Mouse (Mus musculus) liver, postnatal 0 days (tissue): ENCODE measurements around the gene Ndufb3. TPM values are rescaled to one million over a fixed set of nuclear protein-coding genes. Genes with fewer than 3 reads are reported as not detected.

Experiments used
- ATAC-seq: fragments of 200-750 bp; cut with Nextera tagmentation; 2 replicates; pipeline ENCODE4 v1.8.0; 2017; ENCODE audit warnings: mild to moderate bottlenecking, moderate library complexity
- DNase-seq: peaks from one replicate; pipeline ENCODE4 v3.0.0-alpha.2; 2016
- H3K27ac ChIP-seq: fragments of 300-500 bp; sonication (generic); 2 replicates; pipeline ENCODE4 v1.5.1; 2014; ENCODE audit warnings: antibody characterized with exemption, moderate library complexity, mild to moderate bottlenecking, low read depth
- H3K27me3 ChIP-seq: fragments of 300-500 bp; sonication (generic); 2 replicates; pipeline ENCODE4 v1.6.1; 2014; ENCODE audit warnings: low read length, control low read depth, mixed read lengths; ENCODE audit not compliant: insufficient read depth
- H3K36me3 ChIP-seq: fragments of 300-500 bp; sonication (generic); replicated peaks from 2 replicates; pipeline ENCODE4 v1.6.1; 2014; ENCODE audit warnings: mild to moderate bottlenecking, control low read depth, low read length, moderate library complexity, mixed read lengths; ENCODE audit not compliant: insufficient read depth
- H3K4me1 ChIP-seq: fragments of 300-500 bp; sonication (generic); 2 replicates; pipeline ENCODE4 v1.6.1; 2014; ENCODE audit warnings: antibody characterized with exemption, mild to moderate bottlenecking, control low read depth; ENCODE audit not compliant: insufficient read depth
- H3K4me2 ChIP-seq: fragments of 300-500 bp; sonication (generic); 2 replicates; pipeline ENCODE4 v1.6.1; 2014; ENCODE audit warnings: low read depth, mild to moderate bottlenecking, low read length, moderate library complexity, mixed read lengths
- H3K4me3 ChIP-seq: fragments of 300-500 bp; sonication (generic); 2 replicates; pipeline ENCODE4 v1.5.1; 2014; ENCODE audit warnings: low read depth, low read length
- H3K9ac ChIP-seq: fragments of 300-500 bp; sonication (generic); replicated peaks from 2 replicates; pipeline ENCODE4 v1.6.1; 2014; ENCODE audit warnings: mild to moderate bottlenecking, moderate library complexity
- H3K9me3 ChIP-seq: fragments of 300-500 bp; sonication (generic); 2 replicates; pipeline ENCODE4 v1.6.1; 2016; ENCODE audit warnings: mild to moderate bottlenecking, control low read depth, low read length, mixed read lengths
- CTCF ChIP-seq: sonication (generic); IDR thresholded peaks from 2 replicates; pipeline ENCODE4 v1.5.1; 2016; ENCODE audit warnings: antibody characterized with exemption, low read depth
- EP300 ChIP-seq: IDR thresholded peaks from 2 replicates; pipeline ENCODE4 v1.6.1; 2016; ENCODE audit warnings: antibody characterized with exemption, low read depth, mild to moderate bottlenecking
- WGBS: fragments of 180-500 bp; shearing (Covaris S2); extraction: QIAGEN DNeasy Blood & Tissue Kit; methylation state at CpG from one replicate; pipeline ENCODE4 v1.1.7; 2014; ENCODE audit not compliant: insufficient replicate concordance; 5-methylcytosine and 5-hydroxymethylcytosine counted together
- polyA plus RNA-seq: library from polyadenylated mRNA; unstranded; fragments of >200 nt; fragmentation: Nextera tagmentation; extraction: Ambion mirVana; gene quantifications from 2 replicates; pipeline ENCODE4 v1.2.1, GENCODE M21; 2015

The Ndufb3 gene
- polyA plus RNA-seq, 1 experiment from 2014 or later: 129 TPM

GRCm38 (mm10) chr1:58568456-58569130 is 17.6 kb upstream of the Ndufb3 start:
- Histone ChIP-seq H3K36me3 (no peaks in the 10 kb centered on the region; the same call in 1 of the 2 replicates), H3K9ac (no peak overlapping the region), H3K27ac (no peak overlapping the region), H3K9me3 (no peaks in the 10 kb centered on the region), H3K27me3 (no peaks in the 10 kb centered on the region), H3K4me3 (no peak overlapping the region), H3K4me2 (no peak overlapping the region), H3K4me1 (0 out of 2 replicates have a peak, but pooled peaks cover 2% of the 10 kb centered on the region)
- TF ChIP-seq EP300 (no peak), CTCF (no peak)
- no peak for ATAC-seq
- DNase-seq: no peak

GRCm38 (mm10) chr1:58570437-58570836 is 15.7 kb upstream of the Ndufb3 start:
- no peak overlapping the region for H3K4me2 ChIP-seq
- WGBS: 58% methylated on average over 4 of the region's 4 CpGs
- H3K9ac ChIP-seq: no peak overlapping the region
- no peak for ATAC-seq
- H3K4me3 ChIP-seq: no peak overlapping the region
- TF ChIP-seq EP300: no peak
- no peaks in the 10 kb centered on the region for H3K27me3 ChIP-seq
- no peaks in the 10 kb centered on the region for H3K36me3 ChIP-seq
- 0 out of 2 replicates have a peak, but pooled peaks cover 2% of the 10 kb centered on the region for H3K4me1 ChIP-seq
- no peak for DNase-seq
- no peak overlapping the region for H3K27ac ChIP-seq
- H3K9me3 ChIP-seq: no peaks in the 10 kb centered on the region

GRCm38 (mm10) chr1:58579179-58579578 is 7.0 kb upstream of the Ndufb3 start:
- no peak overlapping the region for H3K9ac ChIP-seq
- H3K4me2 ChIP-seq: no peak overlapping the region
- ATAC-seq (no peak), DNase-seq (peak; percentile 53)
- TF ChIP-seq EP300: no peak
- peak; percentile 73 for TF ChIP-seq CTCF
- no peaks in the 10 kb centered on the region for H3K36me3 ChIP-seq
- 91% methylated on average over 2 of the region's 2 CpGs for WGBS
- no peaks in the 10 kb centered on the region for H3K27me3 ChIP-seq
- H3K27ac ChIP-seq: no peak overlapping the region
- H3K4me1 ChIP-seq: no peaks in the 10 kb centered on the region
- no peak overlapping the region for H3K4me3 ChIP-seq
- no peaks in the 10 kb centered on the region for H3K9me3 ChIP-seq

GRCm38 (mm10) chr1:58582611-58583010 is 3.6 kb upstream of the Ndufb3 start:
- no peaks in the 10 kb centered on the region for H3K27me3 ChIP-seq
- ATAC-seq (no peak), DNase-seq (no peak)
- H3K9me3 ChIP-seq: no peaks in the 10 kb centered on the region
- peaks cover 12% of the 10 kb centered on the region for H3K4me1 ChIP-seq
- no peak overlapping the region for H3K4me2 ChIP-seq
- WGBS: 75% methylated on average over 1 of the region's 1 CpGs
- H3K36me3 ChIP-seq: no peaks in the 10 kb centered on the region
- H3K9ac ChIP-seq: no peak overlapping the region
- no peak for TF ChIP-seq EP300
- no peak for TF ChIP-seq CTCF
- no peak overlapping the region for H3K27ac ChIP-seq
- no peak overlapping the region for H3K4me3 ChIP-seq

- WGBS: 56% methylated on average over 1 of the region's 1 CpGs
- H3K4me2 ChIP-seq: no peak overlapping the region
- H3K36me3 ChIP-seq: no peaks in the 10 kb centered on the region
- H3K4me1 ChIP-seq: peaks cover 12% of the 10 kb centered on the region
- no peak overlapping the region for H3K9ac ChIP-seq
- no peak overlapping the region for H3K4me3 ChIP-seq
- H3K27me3 ChIP-seq: no peaks in the 10 kb centered on the region
- no peak overlapping the region for H3K27ac ChIP-seq
- H3K9me3 ChIP-seq: no peaks in the 10 kb centered on the region
- TF ChIP-seq CTCF (peak; percentile 52), EP300 (no peak)
- DNase-seq: no peak
- ATAC-seq: no peak
These were observed 1.9 kb upstream of the Ndufb3 start for GRCm38 (mm10) chr1:58584271-58584670.

- no peak for DNase-seq
- H3K4me3 ChIP-seq: peak overlapping the region; percentile 61
- no peaks in the 10 kb centered on the region for H3K9me3 ChIP-seq
- WGBS: 3% methylated on average over 34 of the region's 36 CpGs
- TF ChIP-seq CTCF (no peak), EP300 (no peak)
- no peaks in the 10 kb centered on the region for H3K36me3 ChIP-seq
- peak overlapping the region; percentile 86 for H3K27ac ChIP-seq
- peak overlapping the region; percentile 71 for H3K9ac ChIP-seq
- peaks cover 12% of the 10 kb centered on the region for H3K4me1 ChIP-seq
- peak; percentile 37 for ATAC-seq
- H3K27me3 ChIP-seq: no peaks in the 10 kb centered on the region
- H3K4me2 ChIP-seq: peak overlapping the region; percentile 83
These were observed 612 bp upstream of the Ndufb3 start for GRCm38 (mm10) chr1:58585373-58586170.
